Mouse (Mus musculus) ES-E14 (cell line): ENCODE data around the gene Slc23a2.

Source experiments
- CHD2 ChIP-seq: IDR thresholded peaks from 2 replicates; pipeline ENCODE4 v1.6.1; 2014; ENCODE audit warnings: mild to moderate bottlenecking, low read depth, low read length, inconsistent platforms
- HCFC1 ChIP-seq: IDR thresholded peaks from 2 replicates; pipeline ENCODE4 v1.6.1; 2012; ENCODE audit warnings: low read length, inconsistent platforms, borderline replicate concordance; ENCODE audit not compliant: insufficient read depth
- MAFK ChIP-seq: IDR thresholded peaks from 2 replicates; pipeline ENCODE4 v1.6.1; 2014; ENCODE audit warnings: mild to moderate bottlenecking, low read depth, low read length, inconsistent platforms; ENCODE audit not compliant: insufficient read depth
- ZC3H11A ChIP-seq: IDR thresholded peaks from 2 replicates; pipeline ENCODE4 v1.6.1; 2012; ENCODE audit warnings: low read depth, mild to moderate bottlenecking, inconsistent platforms, low read length, borderline replicate concordance
- ZNF384 ChIP-seq: IDR thresholded peaks from 2 replicates; pipeline ENCODE4 v1.6.1; 2012; ENCODE audit warnings: low read depth, low read length, inconsistent platforms

- TF ChIP-seq ZNF384, result no peak
- no peak for TF ChIP-seq CHD2
- no peak for TF ChIP-seq MAFK
- TF ChIP-seq ZC3H11A, result no peak
- TF ChIP-seq HCFC1, result no peak
Observed at GRCm38 (mm10) chr2:132112319-132112718, 32.6 kb downstream of the Slc23a2 start.
